Comparison of ENCODE assay signal across 44 mouse cellular contexts in the genomic region with DNA sequence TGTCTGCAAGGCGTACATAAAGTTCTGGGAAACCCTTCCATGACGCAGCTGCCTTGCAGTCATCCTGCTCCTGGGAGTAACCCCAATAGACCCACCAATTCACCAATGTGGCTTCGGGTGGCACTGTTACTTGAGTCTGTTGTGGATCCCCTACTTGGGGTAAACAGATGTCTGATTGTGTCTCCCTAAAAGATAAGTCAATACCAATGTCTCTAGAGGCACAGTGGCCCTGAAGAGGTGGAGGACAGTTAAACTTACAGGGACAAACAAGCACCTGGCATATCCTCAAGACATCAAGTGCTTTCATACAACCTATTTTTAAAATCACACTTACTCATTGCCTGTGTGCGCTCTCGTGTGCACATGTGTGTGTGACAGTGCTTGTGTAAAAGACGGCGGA. TPM values are rescaled to one million over a fixed set of nuclear protein-coding genes. Genes with fewer than 3 reads are reported as not detected.
"Had no signal": no experiment of that assay in that cellular context is flagged by ENCODE, and none has a peak within 500 bp of the region (broad histone marks: within the 10 kb centered on the region; RNA-seq: fewer than 3 reads in every experiment).

No protein-coding gene starts in this region.

- DNase-seq: left cerebral cortex, postnatal 4 days; liver; liver, embryonic 13.5 days; liver, postnatal 0 days; lung, adult 18-20 months; lung, adult 2 months; lung, embryonic 14.5 days; lung, postnatal 10 days; lung, postnatal 14 days; lung, postnatal 36 days; lung, postnatal 4 days; midbrain, embryonic 14.5 days had no signal

- H3K27me3 ChIP-seq: limb, embryonic 12.5 days; limb, embryonic 13.5 days; limb, embryonic 15.5 days; liver, embryonic 12.5 days; liver, embryonic 13.5 days; liver, embryonic 15.5 days; lung, embryonic 15.5 days; megakaryocyte, embryonic 14.5 days; midbrain, embryonic 12.5 days; midbrain, embryonic 13.5 days; midbrain, embryonic 15.5 days; neural tube, embryonic 12.5 days had no signal

- H3K27ac ChIP-seq: limb, embryonic 10.5 days; limb, embryonic 12.5 days; limb, embryonic 13.5 days; limb, embryonic 15.5 days; liver, embryonic 12.5 days; liver, embryonic 13.5 days; liver, embryonic 14.5 days; liver, embryonic 15.5 days; lung, embryonic 15.5 days; macrophage; midbrain, embryonic 10.5 days; midbrain, embryonic 12.5 days; midbrain, embryonic 13.5 days; midbrain, embryonic 15.5 days; neural tube, embryonic 12.5 days had no signal

- H3K9me3 ChIP-seq: limb, embryonic 10.5 days; liver, embryonic 12.5 days; liver, embryonic 13.5 days; liver, embryonic 15.5 days; lung, embryonic 15.5 days; midbrain, embryonic 10.5 days; midbrain, embryonic 12.5 days; midbrain, embryonic 13.5 days; midbrain, embryonic 15.5 days; neural tube, embryonic 12.5 days had no signal

- H3K4me3 ChIP-seq: limb, embryonic 10.5 days; limb, embryonic 12.5 days; limb, embryonic 13.5 days; limb, embryonic 15.5 days; liver, embryonic 12.5 days; liver, embryonic 13.5 days; liver, embryonic 15.5 days; lung, embryonic 15.5 days; megakaryocyte, embryonic 14.5 days; midbrain, embryonic 10.5 days; midbrain, embryonic 12.5 days; midbrain, embryonic 13.5 days; midbrain, embryonic 15.5 days; myocyte; neural tube, embryonic 12.5 days had no signal

RNA-seq across cellular contexts. Expression of gene Zfp93, which starts 25.2 kb away (rescaled TPM):
- total RNA-seq: monocyte, adult 5-6 weeks had no signal

RNA-seq across cellular contexts. Expression of gene Tescl, which starts 38.4 kb away (rescaled TPM):
- total RNA-seq: left cerebral cortex, postnatal 10 days; left cerebral cortex, postnatal 14 days; left cerebral cortex, postnatal 25 days; left cerebral cortex, postnatal 36 days; liver, adult 2 months; megakaryocyte progenitor cell, adult 5-6 weeks; megakaryocyte, adult 5-6 weeks; megakaryocyte-erythroid progenitor cell, adult 5-6 weeks; midbrain, postnatal 0 days had no signal
- polyA plus RNA-seq: limb, embryonic 10.5 days; limb, embryonic 11.5 days; limb, embryonic 13.5 days; limb, embryonic 15.5 days; liver, adult 2 months; liver, embryonic 11.5 days; liver, embryonic 12.5 days; liver, embryonic 13.5 days; liver, embryonic 14.5 days; liver, embryonic 15.5 days; liver, embryonic 16.5 days; liver, postnatal 0 days; lung, embryonic 14.5 days; lung, embryonic 15.5 days; lung, embryonic 16.5 days; macrophage; midbrain, embryonic 11.5 days; midbrain, embryonic 12.5 days; midbrain, embryonic 13.5 days; midbrain, embryonic 14.5 days; neural tube, embryonic 11.5 days; neural tube, embryonic 12.5 days had no signal

RNA-seq across cellular contexts. Expression of gene Zfp108, which starts 40.8 kb away (rescaled TPM):
- total RNA-seq: monocyte, adult 5-6 weeks had no signal
